Mouse (Mus musculus) MEL (cell line): ENCODE data around the gene Ssh2. TPM values are rescaled to one million over a fixed set of nuclear protein-coding genes. Genes with fewer than 3 reads are reported as not detected.

ENCODE experiments used
- DNase-seq: peaks from one replicate; pipeline ENCODE4 v3.0.0; 2011; ENCODE audit warnings: low read depth, low spot score
- H3K27ac ChIP-seq: 2 replicates; pipeline ENCODE4 v1.5.1; 2012; ENCODE audit warnings: low read depth, mild to moderate bottlenecking, control low read depth, low read length, moderate library complexity; ENCODE audit not compliant: control insufficient read depth
- H3K27me3 ChIP-seq, 2 experiments: fragments of 150-350 bp in 1 of 2; sonication (generic) in 1 of 2; 2 replicates each; pipeline ENCODE4 v1.6.1; 2012; ENCODE audit warnings: low read length in 2 of 2, mild to moderate bottlenecking in 2 of 2, improper control_type of control experiment in 1 of 2, moderate library complexity in 1 of 2; ENCODE audit not compliant: insufficient read depth in 2 of 2, control insufficient read depth in 1 of 2
- H3K36me3 ChIP-seq, 2 experiments: 2 replicates each; pipeline ENCODE4 v1.6.1; 2012 to 2014; ENCODE audit warnings: low read length in 2 of 2, improper control_type of control experiment in 1 of 2, inconsistent platforms in 1 of 2, mild to moderate bottlenecking in 1 of 2; ENCODE audit not compliant: insufficient read depth in 2 of 2, control insufficient read depth in 1 of 2
- H3K4me1 ChIP-seq, 2 experiments: fragments of 150-350 bp in 1 of 2; sonication (generic) in 1 of 2; 2 replicates each; pipeline ENCODE4 v1.6.1; 2012; ENCODE audit warnings: low read length in 2 of 2, improper control_type of control experiment in 1 of 2, mild to moderate bottlenecking in 1 of 2; ENCODE audit not compliant: insufficient read depth in 2 of 2, control insufficient read depth in 1 of 2
- H3K4me3 ChIP-seq, 2 experiments: fragments of 150-350 bp in 1 of 2; sonication (generic) in 1 of 2; 2 replicates each; pipeline ENCODE4 v1.5.1; 2012; ENCODE audit warnings: low read depth in 2 of 2, low read length in 2 of 2, mild to moderate bottlenecking in 2 of 2, moderate library complexity in 2 of 2, control low read depth in 1 of 2, improper control_type of control experiment in 1 of 2; ENCODE audit not compliant: control insufficient read depth in 1 of 2, insufficient read depth in 1 of 2
- H3K79me2 ChIP-seq: 2 replicates; pipeline ENCODE4 v1.6.1; 2012; ENCODE audit warnings: mild to moderate bottlenecking, low read length, moderate library complexity; ENCODE audit not compliant: control insufficient read depth, poor library complexity, insufficient read depth
- H3K9ac ChIP-seq: 2 replicates; pipeline ENCODE4 v1.6.1; 2012; ENCODE audit warnings: low read depth, mild to moderate bottlenecking, control low read depth, low read length, moderate library complexity; ENCODE audit not compliant: control insufficient read depth, poor library complexity, severe bottlenecking
- H3K9me3 ChIP-seq: fragments of 150-350 bp; sonication (generic); replicated peaks from 2 replicates; pipeline ENCODE4 v1.6.1; 2012; ENCODE audit warnings: mild to moderate bottlenecking, low read length, improper control_type of control experiment, moderate library complexity; ENCODE audit not compliant: insufficient read depth
- CHD1 ChIP-seq: IDR thresholded peaks from 2 replicates; pipeline ENCODE4 v1.6.1; 2012; ENCODE audit warnings: low read depth, mild to moderate bottlenecking, inconsistent platforms, low read length, improper control_type of control experiment
- CHD2 ChIP-seq: IDR thresholded peaks from 2 replicates; pipeline ENCODE4 v1.6.1; 2011; ENCODE audit warnings: low read length, improper control_type of control experiment
- CTCF ChIP-seq, 3 experiments: IDR thresholded peaks in 2 of 3; conservative IDR thresholded peaks in 1 of 3; 2 replicates each; pipeline ENCODE4 v1.5.1; 2011 to 2012; ENCODE audit warnings: low read length in 3 of 3, low read depth in 2 of 3, mild to moderate bottlenecking in 2 of 3, improper control_type of control experiment in 1 of 3, inconsistent platforms in 1 of 3, mixed read lengths in 1 of 3, moderate library complexity in 1 of 3; ENCODE audit not compliant: control insufficient read depth in 1 of 3, insufficient read depth in 1 of 3, poor library complexity in 1 of 3, severe bottlenecking in 1 of 3
- E2F4 ChIP-seq: IDR thresholded peaks from 2 replicates; pipeline ENCODE4 v1.6.1; 2011; ENCODE audit warnings: low read depth, low read length, improper control_type of control experiment, borderline replicate concordance
- EP300 ChIP-seq, 2 experiments: IDR thresholded peaks; 2 replicates each; pipeline ENCODE4 v1.6.1; 2011; ENCODE audit warnings: improper control_type of control experiment in 2 of 2, low read length in 2 of 2, low read depth in 1 of 2, mild to moderate bottlenecking in 1 of 2
- ETS1 ChIP-seq: IDR thresholded peaks from 2 replicates; pipeline ENCODE4 v1.6.1; 2012; ENCODE audit warnings: low read depth, mild to moderate bottlenecking, inconsistent platforms, low read length, improper control_type of control experiment, moderate library complexity
- GABPA ChIP-seq: IDR thresholded peaks from 2 replicates; pipeline ENCODE4 v1.6.1; 2012; ENCODE audit warnings: low read depth, mild to moderate bottlenecking, inconsistent platforms, low read length, improper control_type of control experiment, moderate library complexity
- GATA1 ChIP-seq: IDR thresholded peaks from 2 replicates; pipeline ENCODE4 v1.6.1; 2011; ENCODE audit warnings: low read depth, low read length, improper control_type of control experiment
- HCFC1 ChIP-seq: IDR thresholded peaks from 2 replicates; pipeline ENCODE4 v1.6.1; 2012; ENCODE audit warnings: low read depth, mild to moderate bottlenecking, inconsistent platforms, low read length, improper control_type of control experiment, moderate library complexity
- JUND ChIP-seq: IDR thresholded peaks from 2 replicates; pipeline ENCODE4 v1.6.1; 2011; ENCODE audit warnings: low read depth, mild to moderate bottlenecking, improper control_type of control experiment, low read length
- MAFK ChIP-seq: IDR thresholded peaks from 2 replicates; pipeline ENCODE4 v1.6.1; 2011; ENCODE audit warnings: low read depth, mild to moderate bottlenecking, low read length, improper control_type of control experiment, borderline replicate concordance
- MAX ChIP-seq: IDR thresholded peaks from 2 replicates; pipeline ENCODE4 v1.6.1; 2011; ENCODE audit warnings: low read length, improper control_type of control experiment
- MYB ChIP-seq: IDR thresholded peaks from 2 replicates; pipeline ENCODE4 v1.6.1; 2011; ENCODE audit warnings: mild to moderate bottlenecking, low read depth, low read length, improper control_type of control experiment
- MYC ChIP-seq: IDR thresholded peaks from 2 replicates; pipeline ENCODE4 v1.6.1; 2011; ENCODE audit warnings: low read depth, mild to moderate bottlenecking, low read length, improper control_type of control experiment, moderate library complexity
- NRF1 ChIP-seq: IDR thresholded peaks from 2 replicates; pipeline ENCODE4 v1.6.1; 2014; ENCODE audit warnings: low read depth, mild to moderate bottlenecking, inconsistent platforms, low read length, improper control_type of control experiment, moderate library complexity; ENCODE audit not compliant: poor library complexity, insufficient read depth, severe bottlenecking
- POLR2A ChIP-seq, 2 experiments: IDR thresholded peaks; 2 replicates each; pipeline ENCODE4 v1.6.1; 2011 to 2012; ENCODE audit warnings: low read length in 2 of 2, mild to moderate bottlenecking in 2 of 2, control low read depth in 1 of 2, improper control_type of control experiment in 1 of 2, low read depth in 1 of 2, moderate library complexity in 1 of 2; ENCODE audit not compliant: control insufficient read depth in 1 of 2, insufficient read depth in 1 of 2, poor library complexity in 1 of 2
- POLR2AphosphoS2 ChIP-seq: IDR thresholded peaks from 2 replicates; pipeline ENCODE4 v1.6.1; 2011; ENCODE audit warnings: low read length, improper control_type of control experiment
- POLR2AphosphoS5 ChIP-seq: IDR thresholded peaks from 2 replicates; pipeline ENCODE4 v1.6.1; 2012; ENCODE audit warnings: low read depth, borderline replicate concordance, mild to moderate bottlenecking, inconsistent platforms, low read length, moderate library complexity, mixed read lengths
- RAD21 ChIP-seq: IDR thresholded peaks from 2 replicates; pipeline ENCODE4 v1.6.1; 2011; ENCODE audit warnings: mild to moderate bottlenecking, low read depth, low read length, improper control_type of control experiment
- RCOR1 ChIP-seq: IDR thresholded peaks from 2 replicates; pipeline ENCODE4 v1.6.1; 2012; ENCODE audit warnings: low read depth, mild to moderate bottlenecking, inconsistent platforms, low read length, improper control_type of control experiment
- SIN3A ChIP-seq: IDR thresholded peaks from 2 replicates; pipeline ENCODE4 v1.6.1; 2012; ENCODE audit warnings: low read length, improper control_type of control experiment, inconsistent platforms
- TAL1 ChIP-seq: IDR thresholded peaks from 2 replicates; pipeline ENCODE4 v1.6.1; 2012; ENCODE audit warnings: mild to moderate bottlenecking, inconsistent platforms, low read length, moderate library complexity, mixed read lengths
- TBP ChIP-seq: IDR thresholded peaks from 2 replicates; pipeline ENCODE4 v1.8.0; 2011; ENCODE audit warnings: low read depth, low read length, improper control_type of control experiment
- TCF12 ChIP-seq: IDR thresholded peaks from 2 replicates; pipeline ENCODE4 v1.6.1; 2014; ENCODE audit warnings: low read depth, mild to moderate bottlenecking, inconsistent platforms, low read length, improper control_type of control experiment, moderate library complexity
- UBTF ChIP-seq: IDR thresholded peaks from 2 replicates; pipeline ENCODE4 v1.6.1; 2012; ENCODE audit warnings: low read depth, mild to moderate bottlenecking, inconsistent platforms, low read length, improper control_type of control experiment, moderate library complexity, borderline replicate concordance; ENCODE audit not compliant: insufficient read depth
- USF1 ChIP-seq: IDR thresholded peaks from 2 replicates; pipeline ENCODE4 v1.6.1; 2014; ENCODE audit warnings: low read depth, mild to moderate bottlenecking, inconsistent platforms, low read length, improper control_type of control experiment, moderate library complexity
- ZC3H11A ChIP-seq: IDR thresholded peaks from 2 replicates; pipeline ENCODE4 v1.6.1; 2012; ENCODE audit warnings: low read depth, mild to moderate bottlenecking, inconsistent platforms, low read length, improper control_type of control experiment
- ZMIZ1 ChIP-seq: IDR thresholded peaks from 2 replicates; pipeline ENCODE4 v1.6.1; 2012; ENCODE audit warnings: low read depth, mild to moderate bottlenecking, inconsistent platforms, low read length, improper control_type of control experiment, moderate library complexity
- ZNF384 ChIP-seq: IDR thresholded peaks from 2 replicates; pipeline ENCODE4 v1.6.1; 2012; ENCODE audit warnings: low read depth, mild to moderate bottlenecking, inconsistent platforms, low read length, improper control_type of control experiment
- polyA plus RNA-seq, 2 experiments: library from polyadenylated mRNA; stranded (reverse) in 1 of 2; unstranded in 1 of 2; fragments of >175 nt in 1 of 2; fragments of >200 nt in 1 of 2; gene quantifications; 2 replicates each; pipeline versions ENCODE4 v1.2.1 to v1.2.4; 2012; ENCODE audit warnings: low replicate concordance in 2 of 2, low read depth in 1 of 2; ENCODE audit not compliant: insufficient read length in 2 of 2, insufficient read depth in 1 of 2, missing spikeins in 1 of 2
- total RNA-seq: library from RNA; depleted of rRNA; stranded (reverse); fragments of 300-350 nt; gene quantifications from 2 replicates; pipeline ENCODE4 v1.2.3, GENCODE M21; 2012

Ssh2 gene
- total and polyA plus RNA-seq, 3 experiments: 6.3 to 29.2 (median 16.5) TPM

- no peak overlapping the region for H3K9ac ChIP-seq
- no peak overlapping the region for H3K4me3 ChIP-seq
- H3K4me1 ChIP-seq: peaks cover 7 to 18% of the 10 kb centered on the region in 2 experiments
- H3K36me3 ChIP-seq: peaks cover 0 to 8% of the 10 kb centered on the region in 2 experiments; a peak in 2 of 4 replicates
- no peaks in the 10 kb centered on the region for H3K9me3 ChIP-seq
- no peak overlapping the region for H3K27ac ChIP-seq
- no peak for DNase-seq
- H3K79me2 ChIP-seq: no peaks in the 10 kb centered on the region
- H3K27me3 ChIP-seq: no peaks in the 10 kb centered on the region
- TF ChIP-seq MAFK (no peak), TBP (no peak), USF1 (no peak), CHD2 (no peak), CTCF (IDR thresholded peaks at IDR 0.05 in 2 of 3, conservative IDR thresholded peaks at IDR 0.05 in 1 of 3; ENCODE audit: control insufficient read depth in 1 of 3, insufficient read depth in 1 of 3, low read depth in 2 of 3, low read length in 3 of 3, poor library complexity in 1 of 3, severe bottlenecking in 1 of 3) (no peak), E2F4 (no peak), POLR2AphosphoS2 (no peak), MAX (no peak), TCF12 (no peak), GABPA (no peak), SIN3A (no peak), RCOR1 (no peak), NRF1 (no peak), CHD1 (no peak), HCFC1 (no peak), MYC (no peak), JUND (no peak), ZMIZ1 (no peak)
These were observed 165.1 kb downstream of the Ssh2 start for GRCm38 (mm10) chr11:77381174-77381573.

- TF ChIP-seq MYB (no peak), ZC3H11A (no peak), TAL1 (no peak), ZMIZ1 (no peak), POLR2AphosphoS2 (no peak), ZNF384 (no peak), E2F4 (no peak), TBP (no peak), MYC (no peak), CHD2 (no peak), SIN3A (no peak), ETS1 (no peak), POLR2A (IDR thresholded peaks at IDR 0.05; ENCODE audit: control insufficient read depth in 1 of 2, insufficient read depth in 1 of 2, low read depth in 1 of 2, low read length in 2 of 2, poor library complexity in 1 of 2) (no peak), EP300 (IDR thresholded peaks at IDR 0.05; ENCODE audit: low read depth in 1 of 2, low read length in 2 of 2) (no peak), NRF1 (no peak), RAD21 (no peak), UBTF (no peak), GATA1 (no peak), POLR2AphosphoS5 (no peak), JUND (no peak)
- H3K36me3 ChIP-seq: peaks cover 0 to 10% of the 10 kb centered on the region in 2 experiments; a peak in 2 of 4 replicates
- DNase-seq: no peak
These were observed 168.1 kb downstream of the Ssh2 start for GRCm38 (mm10) chr11:77384151-77384550.

More at GRCm38 (mm10) chr11:77384151-77384550, 168.1 kb downstream of the Ssh2 start:
- Histone ChIP-seq H3K9me3 (no peaks in the 10 kb centered on the region), H3K9ac (no peak overlapping the region), H3K4me3 (no peak overlapping the region), H3K4me1 (peaks cover 10 to 18% of the 10 kb centered on the region in 2 experiments), H3K79me2 (no peaks in the 10 kb centered on the region), H3K27ac (no peak overlapping the region), H3K27me3 (no peaks in the 10 kb centered on the region)
